Mouse (Mus musculus) forebrain, postnatal 0 days (tissue): ENCODE results near the gene Gm16503. TPM values are rescaled to one million over a fixed set of nuclear protein-coding genes. Genes with fewer than 3 reads are reported as not detected.
"Not testable (repeated sequence)": the region's sequence is repeated elsewhere in the genome, so short reads cannot be mapped to it uniquely, and the experiment has no call there.

Source experiments
- ATAC-seq: fragments of 200-750 bp; cut with Nextera tagmentation; 2 replicates; pipeline ENCODE4 v1.8.0; 2017; ENCODE audit warnings: mild to moderate bottlenecking, moderate library complexity
- DNase-seq: peaks from one replicate; pipeline ENCODE4 v3.0.0-alpha.2; 2015
- H3K27ac ChIP-seq: fragments of 300-500 bp; sonication (generic); 2 replicates; pipeline ENCODE4 v1.5.1; 2014; ENCODE audit warnings: low read depth, mild to moderate bottlenecking, antibody characterized with exemption, low read length, moderate library complexity, mixed read lengths
- H3K27me3 ChIP-seq: fragments of 300-500 bp; sonication (generic); 2 replicates; pipeline ENCODE4 v1.6.1; 2014; ENCODE audit warnings: mild to moderate bottlenecking, low read length, mixed read lengths; ENCODE audit not compliant: insufficient read depth
- H3K36me3 ChIP-seq: fragments of 300-500 bp; sonication (generic); 2 replicates; pipeline ENCODE4 v1.6.1; 2014; ENCODE audit warnings: mild to moderate bottlenecking, moderate library complexity; ENCODE audit not compliant: insufficient read depth
- H3K4me1 ChIP-seq: fragments of 300-500 bp; sonication (generic); 2 replicates; pipeline ENCODE4 v1.6.1; 2014; ENCODE audit warnings: antibody characterized with exemption; ENCODE audit not compliant: insufficient read depth
- H3K4me2 ChIP-seq: fragments of 300-500 bp; sonication (generic); 2 replicates; pipeline ENCODE4 v1.6.1; 2014; ENCODE audit warnings: low read depth, mild to moderate bottlenecking, moderate library complexity
- H3K4me3 ChIP-seq: fragments of 300-500 bp; sonication (generic); 2 replicates; pipeline ENCODE4 v1.5.1; 2014; ENCODE audit warnings: low read depth, low read length, mixed read lengths
- H3K9ac ChIP-seq: fragments of 300-500 bp; sonication (generic); 2 replicates; pipeline ENCODE4 v1.6.1; 2014; ENCODE audit warnings: mild to moderate bottlenecking
- H3K9me3 ChIP-seq: fragments of 300-500 bp; sonication (generic); 2 replicates; pipeline ENCODE4 v1.6.1; 2016; ENCODE audit warnings: low read length
- CTCF ChIP-seq: sonication (generic); IDR thresholded peaks from 2 replicates; pipeline ENCODE4 v1.5.1; 2016; ENCODE audit warnings: antibody characterized with exemption, control low read depth, low read depth
- WGBS: fragments of 180-500 bp; shearing (Covaris S2); extraction: QIAGEN DNeasy Blood & Tissue Kit; methylation state at CpG from one replicate; pipeline ENCODE4 v1.1.7; 2014; 5-methylcytosine and 5-hydroxymethylcytosine counted together
- polyA plus RNA-seq: library from polyadenylated mRNA; unstranded; fragments of >200 nt; fragmentation: Nextera tagmentation; extraction: Ambion mirVana; gene quantifications from 2 replicates; pipeline ENCODE4 v1.2.1, GENCODE M21; 2015
- total RNA-seq: library from RNA; depleted of rRNA; stranded (reverse); fragments of >200 nt; gene quantifications from 2 replicates; pipeline ENCODE4 v1.2.3, GENCODE M21; 2014; rRNA removed

Gene Gm16503
- total and polyA plus RNA-seq, 2 experiments from 2014 or later, result 0.28 to 1.8 TPM

- TF ChIP-seq CTCF, result no peak
- 68% methylated on average over 6 of the region's 6 CpGs for WGBS
- no peak for ATAC-seq
- no peak overlapping the region for H3K27ac ChIP-seq
- DNase-seq, result no peak
- no peak overlapping the region for H3K9ac ChIP-seq
- no peaks in the 10 kb centered on the region for H3K27me3 ChIP-seq
- no peak overlapping the region for H3K4me2 ChIP-seq
- no peaks in the 10 kb centered on the region for H3K36me3 ChIP-seq
- H3K9me3 ChIP-seq, result peaks cover 10% of the 10 kb centered on the region
- H3K4me3 ChIP-seq, result no peak overlapping the region
- H3K4me1 ChIP-seq, result no peaks in the 10 kb centered on the region
Measured at GRCm38 (mm10) chr4:147565426-147566220, 25.6 kb downstream of the Gm16503 start.

GRCm38 (mm10) chr4:147571156-147571555 is 31.1 kb downstream of the Gm16503 start:
- H3K4me3 ChIP-seq, DNase-seq, ATAC-seq, H3K27me3 ChIP-seq, H3K9me3 ChIP-seq, H3K9ac ChIP-seq, H3K36me3 ChIP-seq, H3K27ac ChIP-seq, H3K4me1 ChIP-seq, H3K4me2 ChIP-seq: not testable (repeated sequence)
- 87% methylated on average over 8 of the region's 8 CpGs for WGBS

DNA sequence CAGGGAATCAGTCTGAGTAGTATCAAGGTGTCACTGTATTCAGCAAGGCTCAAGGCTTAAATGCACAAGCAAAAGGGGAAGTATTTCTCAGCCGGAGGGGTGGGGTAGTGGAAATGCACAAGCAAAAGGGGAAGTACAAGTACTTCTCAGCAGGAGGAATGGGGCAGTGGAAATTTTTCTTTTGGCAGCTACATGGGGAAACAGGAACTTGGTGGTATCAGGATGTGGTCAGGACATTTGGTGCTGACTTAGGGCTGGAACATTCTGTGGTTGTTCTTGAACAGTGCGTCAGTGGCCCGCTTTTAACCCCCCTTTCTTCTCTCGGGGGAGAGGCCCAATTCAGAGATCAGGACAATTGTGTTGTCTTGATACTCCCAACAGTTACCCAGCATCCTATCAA is 39.4 kb downstream of the Gm16503 start:
- not testable (repeated sequence) for H3K27me3 ChIP-seq, H3K4me3 ChIP-seq, H3K36me3 ChIP-seq, H3K27ac ChIP-seq, DNase-seq, H3K4me2 ChIP-seq, ATAC-seq, H3K4me1 ChIP-seq, H3K9ac ChIP-seq
- H3K9me3 ChIP-seq, result peaks cover 19% of the 10 kb centered on the region; the same call in 1 of the 2 replicates
- 94% methylated on average over 4 of the region's 4 CpGs for WGBS

- Histone ChIP-seq H3K9me3 (peaks cover 22% of the 10 kb centered on the region), H3K27me3 (no peaks in the 10 kb centered on the region), H3K4me2 (no peak overlapping the region), H3K36me3 (no peaks in the 10 kb centered on the region), H3K4me3 (no peak overlapping the region), H3K27ac (no peak overlapping the region), H3K9ac (no peak overlapping the region), H3K4me1 (no peaks in the 10 kb centered on the region)
- DNase-seq (no peak), ATAC-seq (no peak)
- no peak for TF ChIP-seq CTCF
- WGBS, result 47% methylated on average over 1 of the region's 1 CpGs
Measured at GRCm38 (mm10) chr4:147586511-147587473, 46.8 kb downstream of the Gm16503 start.

Other genes starting within 250 kb of the Gm16503 start
- 0.38 TPM in 1 of 2 replicates, not detected in the other for gene Zfp988, start 234.5 kb upstream of the Gm16503 start, total RNA-seq
- gene Zfp988, start 234.5 kb upstream of the Gm16503 start, polyA plus RNA-seq, result not detected in 2 replicates
- 0.31 TPM in 1 of 2 replicates, not detected in the other for gene Zfp978, start 178.9 kb upstream of the Gm16503 start, total RNA-seq
- not detected in 2 replicates for gene Zfp978, start 178.9 kb upstream of the Gm16503 start, polyA plus RNA-seq
- gene Zfp982, start 47.8 kb upstream of the Gm16503 start, total RNA-seq, result 3.1 and 6.4 TPM in 2 replicates
- 1.4 and 2.2 TPM in 2 replicates for gene Zfp982, start 47.8 kb upstream of the Gm16503 start, polyA plus RNA-seq
- gene Zfp985, start 13.1 kb downstream of the Gm16503 start, total RNA-seq, result 0.38 TPM in 1 of 2 replicates, not detected in the other
- 0.10 TPM in 1 of 2 replicates, not detected in the other for gene Zfp985, start 13.1 kb downstream of the Gm16503 start, polyA plus RNA-seq
- 1.9 and 4.0 TPM in 2 replicates for gene Zfp979, start 102.3 kb downstream of the Gm16503 start, total RNA-seq
- 0.86 and 1.6 TPM in 2 replicates for gene Zfp979, start 102.3 kb downstream of the Gm16503 start, polyA plus RNA-seq
- gene Zfp534, start 162.3 kb downstream of the Gm16503 start, total RNA-seq, result not detected in 2 replicates
- not detected in 2 replicates for gene Zfp534, start 162.3 kb downstream of the Gm16503 start, polyA plus RNA-seq